Mouse (Mus musculus): Measurements from ENCODE around the gene Scube2. TPM values are rescaled to one million over a fixed set of nuclear protein-coding genes. Genes with fewer than 3 reads are reported as not detected.

The Scube2 gene
- polyA plus RNA-seq, 1 experiment from 2014 or later, result 14.9 TPM

- Histone ChIP-seq H3K27ac (ENCODE audit: low read length) (no peak overlapping the region), H3K9me3 (ENCODE audit: low read length) (no peaks in the 10 kb centered on the region), H3K4me2 (replicated peaks; ENCODE audit: low read depth, low read length) (no peak overlapping the region), H3K9ac (replicated peaks; ENCODE audit: low read depth) (no peak overlapping the region), H3K36me3 (ENCODE audit: insufficient read depth, low read length) (no peaks in the 10 kb centered on the region), H3K4me1 (ENCODE audit: insufficient read depth, low read depth, low read length) (no peaks in the 10 kb centered on the region; the same call in 1 of the 2 replicates), H3K27me3 (replicated peaks; ENCODE audit: insufficient read depth, low read length) (no peaks in the 10 kb centered on the region), H3K4me3 (ENCODE audit: low read depth, low read length) (no peak overlapping the region)
- DNase-seq (ENCODE audit: low spot score) (peak; percentile 75), ATAC-seq (peak; percentile 59)
- 28% methylated on average over 6 of the region's 6 CpGs for WGBS
- TF ChIP-seq EP300 (IDR thresholded peaks at IDR 0.05) (no peak), CTCF (IDR thresholded peaks at IDR 0.05) (no peak)
Measured at GRCm38 (mm10) chr7:109834894-109835293, 30.6 kb downstream of the Scube2 start.

- 39% methylated on average over 2 of the region's 2 CpGs for WGBS
- no peaks in the 10 kb centered on the region; the same call in 1 of the 2 replicates for H3K4me1 ChIP-seq (ENCODE audit: insufficient read depth, low read depth, low read length)
- ATAC-seq, result peak; percentile 51
Measured at GRCm38 (mm10) chr7:109831376-109831775, 34.1 kb downstream of the Scube2 start.

GRCm38 (mm10) chr7:109826911-109827310 is 38.6 kb downstream of the Scube2 start:
- DNase-seq (ENCODE audit: low spot score) (peak; percentile 77), ATAC-seq (peak; percentile 31; the same call in 1 of the 2 replicates)
- Histone ChIP-seq H3K27ac (ENCODE audit: low read length) (peak overlapping the region; percentile 14; the same call in 1 of the 2 replicates), H3K36me3 (ENCODE audit: insufficient read depth, low read length) (no peaks in the 10 kb centered on the region), H3K27me3 (replicated peaks; ENCODE audit: insufficient read depth, low read length) (no peaks in the 10 kb centered on the region), H3K4me1 (ENCODE audit: insufficient read depth, low read depth, low read length) (peaks cover 8% of the 10 kb centered on the region), H3K9me3 (ENCODE audit: low read length) (no peaks in the 10 kb centered on the region), H3K4me3 (ENCODE audit: low read depth, low read length) (no peak overlapping the region), H3K9ac (replicated peaks; ENCODE audit: low read depth) (no peak overlapping the region), H3K4me2 (replicated peaks; ENCODE audit: low read depth, low read length) (no peak overlapping the region)
- TF ChIP-seq CTCF (IDR thresholded peaks at IDR 0.05), result no peak
- no peak for TF ChIP-seq EP300 (IDR thresholded peaks at IDR 0.05)
- WGBS, result 38% methylated on average over 8 of the region's 8 CpGs

More at GRCm38 (mm10) chr7:109831376-109831775, 34.1 kb downstream of the Scube2 start:
- no peak overlapping the region for H3K9ac ChIP-seq (replicated peaks; ENCODE audit: low read depth)
- no peaks in the 10 kb centered on the region for H3K9me3 ChIP-seq (ENCODE audit: low read length)
- H3K27me3 ChIP-seq (replicated peaks; ENCODE audit: insufficient read depth, low read length), result no peaks in the 10 kb centered on the region
- no peak overlapping the region for H3K4me2 ChIP-seq (replicated peaks; ENCODE audit: low read depth, low read length)
- no peaks in the 10 kb centered on the region for H3K36me3 ChIP-seq (ENCODE audit: insufficient read depth, low read length)
- H3K27ac ChIP-seq (ENCODE audit: low read length), result no peak overlapping the region
- TF ChIP-seq EP300 (IDR thresholded peaks at IDR 0.05), result no peak
- TF ChIP-seq CTCF (IDR thresholded peaks at IDR 0.05), result no peak
- no peak overlapping the region for H3K4me3 ChIP-seq (ENCODE audit: low read depth, low read length)
- DNase-seq (ENCODE audit: low spot score), result peak; percentile 46

- peak; percentile 93 for ATAC-seq
Measured at GRCm38 (mm10) chr7:109825293-109825692, 40.2 kb downstream of the Scube2 start.

GRCm38 (mm10) chr7:109818600-109818999 is 46.9 kb downstream of the Scube2 start:
- no peak for DNase-seq (ENCODE audit: low spot score)
- no peak for ATAC-seq
- H3K9me3 ChIP-seq (ENCODE audit: low read length), result no peaks in the 10 kb centered on the region
- no peak overlapping the region for H3K27ac ChIP-seq (ENCODE audit: low read length)
- no peaks in the 10 kb centered on the region for H3K27me3 ChIP-seq (replicated peaks; ENCODE audit: insufficient read depth, low read length)
- TF ChIP-seq CTCF (IDR thresholded peaks at IDR 0.05) (no peak), EP300 (IDR thresholded peaks at IDR 0.05) (no peak)
- 62% methylated on average over 4 of the region's 4 CpGs for WGBS
- H3K9ac ChIP-seq (replicated peaks; ENCODE audit: low read depth), result no peak overlapping the region
- no peaks in the 10 kb centered on the region for H3K4me1 ChIP-seq (ENCODE audit: insufficient read depth, low read depth, low read length)
- H3K4me3 ChIP-seq (ENCODE audit: low read depth, low read length), result no peak overlapping the region
- H3K4me2 ChIP-seq (replicated peaks; ENCODE audit: low read depth, low read length), result no peak overlapping the region
- H3K36me3 ChIP-seq (ENCODE audit: insufficient read depth, low read length), result no peaks in the 10 kb centered on the region

More at GRCm38 (mm10) chr7:109825293-109825692, 40.2 kb downstream of the Scube2 start:
- 32% methylated on average over 14 of the region's 14 CpGs for WGBS
- Histone ChIP-seq H3K4me2 (replicated peaks; ENCODE audit: low read depth, low read length) (peak overlapping the region; percentile 14), H3K9me3 (ENCODE audit: low read length) (no peaks in the 10 kb centered on the region), H3K4me1 (ENCODE audit: insufficient read depth, low read depth, low read length) (peaks cover 8% of the 10 kb centered on the region), H3K9ac (replicated peaks; ENCODE audit: low read depth) (no peak overlapping the region), H3K27me3 (replicated peaks; ENCODE audit: insufficient read depth, low read length) (no peaks in the 10 kb centered on the region), H3K36me3 (ENCODE audit: insufficient read depth, low read length) (no peaks in the 10 kb centered on the region), H3K27ac (ENCODE audit: low read length) (peak overlapping the region; percentile 71), H3K4me3 (ENCODE audit: low read depth, low read length) (no peak overlapping the region)
- peak; percentile 93 for DNase-seq (ENCODE audit: low spot score)
- TF ChIP-seq CTCF (IDR thresholded peaks at IDR 0.05), result no peak
- TF ChIP-seq EP300 (IDR thresholded peaks at IDR 0.05), result peak; percentile 69; the same call in 1 of the 2 replicates

GRCm38 (mm10) chr7:109817954-109818353 is 47.5 kb downstream of the Scube2 start:
- TF ChIP-seq CTCF (IDR thresholded peaks at IDR 0.05) (no peak), EP300 (IDR thresholded peaks at IDR 0.05) (no peak)
- no peak overlapping the region for H3K27ac ChIP-seq (ENCODE audit: low read length)
- H3K4me2 ChIP-seq (replicated peaks; ENCODE audit: low read depth, low read length), result no peak overlapping the region
- no peaks in the 10 kb centered on the region for H3K4me1 ChIP-seq (ENCODE audit: insufficient read depth, low read depth, low read length)
- H3K9me3 ChIP-seq (ENCODE audit: low read length), result no peaks in the 10 kb centered on the region
- H3K9ac ChIP-seq (replicated peaks; ENCODE audit: low read depth), result no peak overlapping the region
- ATAC-seq (no peak), DNase-seq (ENCODE audit: low spot score) (no peak)
- no peak overlapping the region for H3K4me3 ChIP-seq (ENCODE audit: low read depth, low read length)
- H3K27me3 ChIP-seq (replicated peaks; ENCODE audit: insufficient read depth, low read length), result no peaks in the 10 kb centered on the region
- H3K36me3 ChIP-seq (ENCODE audit: insufficient read depth, low read length), result no peaks in the 10 kb centered on the region

All from lung, postnatal 0 days (tissue).